Comparison of ENCODE assay signal across 12 mouse cellular contexts in genomic region chr1:165629975-165630374, GRCm38 (mm10). TPM values are rescaled to one million over a fixed set of nuclear protein-coding genes. Genes with fewer than 3 reads are reported as not detected.
DNase-seq lines count a peak whose midpoint lies in the region; ATAC-seq and TF ChIP-seq lines count a peak whose summit lies in the region.
"Had no signal": no experiment of that assay in that cellular context is flagged by ENCODE, and none has a peak within 500 bp of the region (broad histone marks: within the 10 kb centered on the region; RNA-seq: fewer than 3 reads in every experiment).

No protein-coding gene starts in this region.

- TF ChIP-seq CTCF in midbrain, postnatal 0 days (IDR thresholded peaks at IDR 0.05): no peak

- DNase-seq in cerebellum, adult 11-12 months: peak; percentile 76
- DNase-seq in cerebellum, postnatal 4 days (ENCODE audit: low spot score in 2 of 2): no peak
- no peak for DNase-seq in liver
- no peak for DNase-seq in embryonic facial prominence, embryonic 10.5 days (ENCODE audit: low spot score)
- DNase-seq in midbrain, postnatal 0 days (ENCODE audit: low spot score): no peak
- DNase-seq in yolk sac, embryonic 10.5 days (ENCODE audit: low spot score): no peak
- DNase-seq in urinary bladder, postnatal 36 days (ENCODE audit: low spot score in 2 of 2): no peak
- DNase-seq: gastrocnemius, postnatal 36 days; kidney, postnatal 14 days; lung, adult 2 months had no signal

- 17% methylated on average over 8 of the region's 8 CpGs for WGBS in liver, embryonic 12.5 days (ENCODE audit: insufficient replicate concordance)
- WGBS in embryonic facial prominence, embryonic 10.5 days: 26% methylated on average over 8 of the region's 8 CpGs
- 40% methylated on average over 8 of the region's 8 CpGs for WGBS in midbrain, postnatal 0 days

- no peaks in the 10 kb centered on the region for H3K36me3 ChIP-seq in liver, embryonic 12.5 days
- peaks cover 21% of the 10 kb centered on the region for H3K36me3 ChIP-seq in embryonic facial prominence, embryonic 10.5 days (replicated peaks)
- no peaks in the 10 kb centered on the region for H3K36me3 ChIP-seq in midbrain, postnatal 0 days (ENCODE audit: insufficient read depth, low read length)

- peaks cover 80% of the 10 kb centered on the region for H3K4me1 ChIP-seq in liver, embryonic 12.5 days
- H3K4me1 ChIP-seq in embryonic facial prominence, embryonic 10.5 days: peaks cover 46% of the 10 kb centered on the region
- no peaks in the 10 kb centered on the region for H3K4me1 ChIP-seq in midbrain, postnatal 0 days (ENCODE audit: insufficient read depth, low read length)

- no peak overlapping the region for H3K27ac ChIP-seq in liver, embryonic 12.5 days
- no peak overlapping the region; the same call in 1 of the 2 replicates for H3K27ac ChIP-seq in embryonic facial prominence, embryonic 10.5 days (replicated peaks)
- H3K27ac ChIP-seq in midbrain, postnatal 0 days (ENCODE audit: low read depth, low read length): no peak overlapping the region

- no peaks in the 10 kb centered on the region for H3K9me3 ChIP-seq in liver, embryonic 12.5 days (replicated peaks)
- H3K9me3 ChIP-seq in embryonic facial prominence, embryonic 10.5 days: no peaks in the 10 kb centered on the region
- no peaks in the 10 kb centered on the region for H3K9me3 ChIP-seq in midbrain, postnatal 0 days (ENCODE audit: low read length)

- H3K4me2 ChIP-seq in liver, embryonic 12.5 days: peak overlapping the region; percentile 23
- H3K4me2 ChIP-seq in midbrain, postnatal 0 days (ENCODE audit: low read depth, low read length, poor library complexity, severe bottlenecking): no peak overlapping the region

- H3K4me3 ChIP-seq in liver, embryonic 12.5 days: no peak overlapping the region
- H3K4me3 ChIP-seq in embryonic facial prominence, embryonic 10.5 days: 0 out of 2 replicates have a peak overlapping the region, but pooled peaks have one; percentile 13
- H3K4me3 ChIP-seq in midbrain, postnatal 0 days (ENCODE audit: low read depth, low read length): no peak overlapping the region
- H3K4me3 ChIP-seq: erythroblast, embryonic 14.5 days had no signal

- ATAC-seq in liver, embryonic 12.5 days: no peak
- ATAC-seq in midbrain, postnatal 0 days (ENCODE audit: low FRiP score): no peak

- peaks cover 10% of the 10 kb centered on the region; the same call in 1 of the 2 replicates for H3K27me3 ChIP-seq in liver, embryonic 12.5 days (replicated peaks)
- H3K27me3 ChIP-seq in embryonic facial prominence, embryonic 10.5 days (replicated peaks; ENCODE audit: low read depth, poor library complexity, severe bottlenecking): no peaks in the 10 kb centered on the region
- H3K27me3 ChIP-seq in midbrain, postnatal 0 days (ENCODE audit: insufficient read depth, low read length): no peaks in the 10 kb centered on the region

- 0 out of 2 replicates have a peak overlapping the region, but pooled peaks have one; percentile 18 for H3K9ac ChIP-seq in liver, embryonic 12.5 days
- 0 out of 2 replicates have a peak overlapping the region, but pooled peaks have one; percentile 13 for H3K9ac ChIP-seq in midbrain, postnatal 0 days (replicated peaks; ENCODE audit: low read length, poor library complexity, severe bottlenecking)

RNA-seq across cellular contexts. Expression of gene Mpzl1, which starts 4.4 kb away (rescaled TPM):
- polyA plus RNA-seq in liver, embryonic 12.5 days (2016; fragmentation: Nextera tagmentation; extraction: Ambion mirVana): 49.3 and 50.3 TPM in 2 replicates
- 138 and 139 TPM in 2 replicates for polyA plus RNA-seq in embryonic facial prominence, embryonic 10.5 days (2016; fragmentation: Nextera tagmentation; extraction: Ambion mirVana)
- total RNA-seq in midbrain, postnatal 0 days (2014; rRNA removed): 29.7 and 38.2 TPM in 2 replicates
- 138 and 146 TPM in 2 replicates for polyA plus RNA-seq in midbrain, postnatal 0 days (2015; fragmentation: Nextera tagmentation; extraction: Ambion mirVana)
